Mouse (Mus musculus): ENCODE measurements around the gene Olfr1428. TPM values are rescaled to one million over a fixed set of nuclear protein-coding genes. Genes with fewer than 3 reads are reported as not detected.

Olfr1428 gene
- polyA plus RNA-seq, 1 experiment from 2014 or later: not detected

Other genes with a start within 250 kb of the Olfr1428 start
- gene Olfr1419, start 240.8 kb downstream of the Olfr1428 start, polyA plus RNA-seq (2016; fragmentation: Nextera tagmentation; extraction: Ambion mirVana): not detected in 2 replicates
- 0.06 and 0.11 TPM in 2 replicates for gene Olfr1420, start 229.3 kb downstream of the Olfr1428 start, polyA plus RNA-seq (2016; fragmentation: Nextera tagmentation; extraction: Ambion mirVana)
- 19.8 and 20.6 TPM in 2 replicates for gene Patl1, start 203.5 kb downstream of the Olfr1428 start, polyA plus RNA-seq (2016; fragmentation: Nextera tagmentation; extraction: Ambion mirVana)
- 4.7 and 5.8 TPM in 2 replicates for gene Osbp, start 150.0 kb downstream of the Olfr1428 start, polyA plus RNA-seq (2016; fragmentation: Nextera tagmentation; extraction: Ambion mirVana)
- gene Olfr1423, start 74.6 kb downstream of the Olfr1428 start, polyA plus RNA-seq (2016; fragmentation: Nextera tagmentation; extraction: Ambion mirVana): 0.05 TPM in 1 of 2 replicates, not detected in the other
- gene Olfr1424, start 53.2 kb downstream of the Olfr1428 start, polyA plus RNA-seq (2016; fragmentation: Nextera tagmentation; extraction: Ambion mirVana): not detected in 2 replicates
- not detected in 2 replicates for gene Olfr1425, start 38.2 kb downstream of the Olfr1428 start, polyA plus RNA-seq (2016; fragmentation: Nextera tagmentation; extraction: Ambion mirVana)
- gene Olfr1426, start 23.9 kb downstream of the Olfr1428 start, polyA plus RNA-seq (2016; fragmentation: Nextera tagmentation; extraction: Ambion mirVana): not detected in 2 replicates
- gene Olfr1427, start 12.6 kb downstream of the Olfr1428 start, polyA plus RNA-seq (2016; fragmentation: Nextera tagmentation; extraction: Ambion mirVana): not detected in 2 replicates
- gene Olfr76, start 7.3 kb upstream of the Olfr1428 start, polyA plus RNA-seq (2016; fragmentation: Nextera tagmentation; extraction: Ambion mirVana): not detected in 2 replicates
- not detected in 2 replicates for gene Olfr1555-ps1, start 54.2 kb upstream of the Olfr1428 start, polyA plus RNA-seq (2016; fragmentation: Nextera tagmentation; extraction: Ambion mirVana)
- gene Olfr1431, start 84.7 kb upstream of the Olfr1428 start, polyA plus RNA-seq (2016; fragmentation: Nextera tagmentation; extraction: Ambion mirVana): not detected in 2 replicates
- gene Olfr1432, start 116.7 kb upstream of the Olfr1428 start, polyA plus RNA-seq (2016; fragmentation: Nextera tagmentation; extraction: Ambion mirVana): not detected in 2 replicates
- not detected in 2 replicates for gene Olfr262, start 125.8 kb upstream of the Olfr1428 start, polyA plus RNA-seq (2016; fragmentation: Nextera tagmentation; extraction: Ambion mirVana)
- not detected in 2 replicates for gene Olfr235, start 145.1 kb upstream of the Olfr1428 start, polyA plus RNA-seq (2016; fragmentation: Nextera tagmentation; extraction: Ambion mirVana)
- gene Olfr1434, start 164.0 kb upstream of the Olfr1428 start, polyA plus RNA-seq (2016; fragmentation: Nextera tagmentation; extraction: Ambion mirVana): not detected in 2 replicates
- not detected in 2 replicates for gene Olfr1436, start 183.2 kb upstream of the Olfr1428 start, polyA plus RNA-seq (2016; fragmentation: Nextera tagmentation; extraction: Ambion mirVana)
- gene Olfr1437, start 209.2 kb upstream of the Olfr1428 start, polyA plus RNA-seq (2016; fragmentation: Nextera tagmentation; extraction: Ambion mirVana): not detected in 2 replicates
- gene Olfr1438-ps1, start 220.0 kb upstream of the Olfr1428 start, polyA plus RNA-seq (2016; fragmentation: Nextera tagmentation; extraction: Ambion mirVana): not detected in 2 replicates